Mouse (Mus musculus) lung, embryonic 14.5 days (tissue): ENCODE data around the gene Rps28. TPM values are rescaled to one million over a fixed set of nuclear protein-coding genes. Genes with fewer than 3 reads are reported as not detected.

Experiments used
- ATAC-seq: fragments of 200-750 bp; cut with Nextera tagmentation; 2 replicates; pipeline ENCODE4 v1.8.0; 2017; ENCODE audit warnings: mild to moderate bottlenecking, moderate TSS enrichment, moderate library complexity; ENCODE audit not compliant: insufficient read depth
- DNase-seq: peaks from one replicate; pipeline ENCODE4 v3.0.0-alpha.2; 2015
- H3K27ac ChIP-seq: fragments of 300-500 bp; sonication (generic); 2 replicates; pipeline ENCODE4 v1.5.1; 2014; ENCODE audit warnings: low read depth, mild to moderate bottlenecking, moderate library complexity
- H3K27me3 ChIP-seq: fragments of 300-500 bp; sonication (generic); 2 replicates; pipeline ENCODE4 v1.6.1; 2014; ENCODE audit warnings: low read length, control low read depth; ENCODE audit not compliant: insufficient read depth
- H3K36me3 ChIP-seq: fragments of 300-500 bp; sonication (generic); 2 replicates; pipeline ENCODE4 v1.6.1; 2014; ENCODE audit warnings: control low read depth; ENCODE audit not compliant: insufficient read depth
- H3K4me1 ChIP-seq: fragments of 300-500 bp; sonication (generic); 2 replicates; pipeline ENCODE4 v1.6.1; 2014; ENCODE audit warnings: antibody characterized with exemption, control low read depth; ENCODE audit not compliant: insufficient read depth
- H3K4me2 ChIP-seq: fragments of 300-500 bp; sonication (generic); 2 replicates; pipeline ENCODE4 v1.6.1; 2014; ENCODE audit warnings: mild to moderate bottlenecking
- H3K4me3 ChIP-seq: fragments of 300-500 bp; sonication (generic); 2 replicates; pipeline ENCODE4 v1.5.1; 2014; ENCODE audit warnings: low read depth, low read length
- H3K9ac ChIP-seq: fragments of 300-500 bp; sonication (generic); 2 replicates; pipeline ENCODE4 v1.6.1; 2014
- H3K9me3 ChIP-seq: fragments of 300-500 bp; sonication (generic); 2 replicates; pipeline ENCODE4 v1.6.1; 2016; ENCODE audit warnings: low read depth, low read length, control low read depth
- CTCF ChIP-seq: IDR thresholded peaks from 2 replicates; pipeline ENCODE4 v1.5.1; 2016; ENCODE audit warnings: antibody characterized with exemption, low read depth
- WGBS: fragments of 180-500 bp; shearing (Covaris S2); extraction: QIAGEN DNeasy Blood & Tissue Kit; methylation state at CpG from one replicate; pipeline ENCODE4 v1.1.7; 2014; 5-methylcytosine and 5-hydroxymethylcytosine counted together
- polyA plus RNA-seq: library from polyadenylated mRNA; unstranded; fragments of >200 nt; fragmentation: Nextera tagmentation; extraction: Ambion mirVana; gene quantifications from 2 replicates; pipeline ENCODE4 v1.2.1, GENCODE M21; 2014

The Rps28 gene
- polyA plus RNA-seq, 1 experiment from 2014 or later, result 1,180 TPM

GRCm38 (mm10) chr17:33773871-33774572, 50.3 kb downstream of the Rps28 start:
- Histone ChIP-seq H3K4me3 (no peak overlapping the region), H3K27ac (no peak overlapping the region), H3K9ac (no peak overlapping the region), H3K27me3 (no peaks in the 10 kb centered on the region), H3K36me3 (peaks cover 44% of the 10 kb centered on the region), H3K9me3 (no peaks in the 10 kb centered on the region), H3K4me1 (peaks cover 9% of the 10 kb centered on the region), H3K4me2 (no peak overlapping the region)
- DNase-seq, result no peak
- WGBS, result 88% methylated on average over 6 of the region's 6 CpGs
- no peak for TF ChIP-seq CTCF
- no peak for ATAC-seq

- no peak for TF ChIP-seq CTCF
- WGBS, result 69% methylated on average over 6 of the region's 6 CpGs
Measured at GRCm38 (mm10) chr17:33773426-33773825, 50.9 kb downstream of the Rps28 start.

GRCm38 (mm10) chr17:33771617-33772016, 52.7 kb downstream of the Rps28 start:
- no peak for TF ChIP-seq CTCF
- ATAC-seq (no peak), DNase-seq (no peak)
- H3K9ac ChIP-seq, result no peak overlapping the region
- no peak overlapping the region for H3K4me2 ChIP-seq
- no peaks in the 10 kb centered on the region for H3K4me1 ChIP-seq
- WGBS, result 85% methylated on average over 4 of the region's 4 CpGs
- no peak overlapping the region for H3K4me3 ChIP-seq
- peaks cover 23% of the 10 kb centered on the region for H3K36me3 ChIP-seq
- H3K27ac ChIP-seq, result no peak overlapping the region
- H3K27me3 ChIP-seq, result no peaks in the 10 kb centered on the region
- H3K9me3 ChIP-seq, result no peaks in the 10 kb centered on the region

More at GRCm38 (mm10) chr17:33773426-33773825, 50.9 kb downstream of the Rps28 start:
- DNase-seq, result no peak
- H3K27me3 ChIP-seq, result no peaks in the 10 kb centered on the region
- H3K4me2 ChIP-seq, result no peak overlapping the region
- no peak overlapping the region for H3K9ac ChIP-seq
- H3K9me3 ChIP-seq, result no peaks in the 10 kb centered on the region
- ATAC-seq, result no peak
- peaks cover 41% of the 10 kb centered on the region for H3K36me3 ChIP-seq
- no peak overlapping the region for H3K4me3 ChIP-seq
- H3K27ac ChIP-seq, result no peak overlapping the region
- peaks cover 5% of the 10 kb centered on the region for H3K4me1 ChIP-seq

Other genes starting within 250 kb of the Rps28 start
- 68.6 and 74.0 TPM in 2 replicates for gene Zfp414, start 195.5 kb downstream of the Rps28 start, polyA plus RNA-seq
- gene Pram1, start 186.5 kb downstream of the Rps28 start, polyA plus RNA-seq, result 0.55 and 1.6 TPM in 2 replicates
- 407 and 411 TPM in 2 replicates for gene Hnrnpm, start 137.7 kb downstream of the Rps28 start, polyA plus RNA-seq
- gene March2, start 105.9 kb downstream of the Rps28 start, polyA plus RNA-seq, result 45.3 and 46.4 TPM in 2 replicates
- gene Rab11b, start 64.0 kb downstream of the Rps28 start, polyA plus RNA-seq, result 241 and 278 TPM in 2 replicates
- gene Angptl4, start 42.7 kb downstream of the Rps28 start, polyA plus RNA-seq, result 31.9 and 35.4 TPM in 2 replicates
- 65.1 and 65.4 TPM in 2 replicates for gene Kank3, start 14.0 kb downstream of the Rps28 start, polyA plus RNA-seq
- gene Ndufa7, start within 50 bp of the Rps28 start, polyA plus RNA-seq, result 470 and 474 TPM in 2 replicates
- gene Cd320, start 18.5 kb upstream of the Rps28 start, polyA plus RNA-seq, result 71.1 and 76.3 TPM in 2 replicates
- not detected in 2 replicates for gene Gm7029, start 49.3 kb upstream of the Rps28 start, polyA plus RNA-seq
- gene Kifc1, start 66.1 kb upstream of the Rps28 start, polyA plus RNA-seq, result 8.3 and 9.3 TPM in 2 replicates
- 0.32 TPM in 1 of 2 replicates, not detected in the other for gene Platr17, start 80.6 kb upstream of the Rps28 start, polyA plus RNA-seq
- gene Daxx, start 84.9 kb upstream of the Rps28 start, polyA plus RNA-seq, result 39.3 and 47.1 TPM in 2 replicates
- gene Tapbp, start 91.3 kb upstream of the Rps28 start, polyA plus RNA-seq, result 30.1 and 31.4 TPM in 2 replicates
- gene Zbtb22, start 91.3 kb upstream of the Rps28 start, polyA plus RNA-seq, result 11.1 and 13.2 TPM in 2 replicates
- gene Rgl2, start 105.0 kb upstream of the Rps28 start, polyA plus RNA-seq, result 38.2 and 49.1 TPM in 2 replicates
- 142 and 145 TPM in 2 replicates for gene Pfdn6, start 115.8 kb upstream of the Rps28 start, polyA plus RNA-seq
- gene Wdr46, start 116.1 kb upstream of the Rps28 start, polyA plus RNA-seq, result 29.5 and 37.2 TPM in 2 replicates
- 2.3 and 2.6 TPM in 2 replicates for gene B3galt4, start 126.9 kb upstream of the Rps28 start, polyA plus RNA-seq
- gene Vps52, start 131.2 kb upstream of the Rps28 start, polyA plus RNA-seq, result 34.2 and 34.8 TPM in 2 replicates
- gene Rps18, start 131.4 kb upstream of the Rps28 start, polyA plus RNA-seq, result 2,038 and 2,085 TPM in 2 replicates
- gene H2-K1, start 175.8 kb upstream of the Rps28 start, polyA plus RNA-seq, result 24.4 and 32.9 TPM in 2 replicates
- gene Ring1, start 200.1 kb upstream of the Rps28 start, polyA plus RNA-seq, result 5.6 and 6.6 TPM in 2 replicates
- gene H2-Ke6, start 203.5 kb upstream of the Rps28 start, polyA plus RNA-seq, result 35.9 and 40.6 TPM in 2 replicates
- 102 and 105 TPM in 2 replicates for gene Slc39a7, start 207.1 kb upstream of the Rps28 start, polyA plus RNA-seq
- 30.3 and 35.3 TPM in 2 replicates for gene Rxrb, start 207.2 kb upstream of the Rps28 start, polyA plus RNA-seq
- gene Col11a2, start 214.9 kb upstream of the Rps28 start, polyA plus RNA-seq, result 4.3 and 5.0 TPM in 2 replicates